Mouse (Mus musculus): Measurements from ENCODE around the gene Sp110.
"Not testable (repeated sequence)": the region's sequence is repeated elsewhere in the genome, so short reads cannot be mapped to it uniquely, and the experiment has no call there.

DNA sequence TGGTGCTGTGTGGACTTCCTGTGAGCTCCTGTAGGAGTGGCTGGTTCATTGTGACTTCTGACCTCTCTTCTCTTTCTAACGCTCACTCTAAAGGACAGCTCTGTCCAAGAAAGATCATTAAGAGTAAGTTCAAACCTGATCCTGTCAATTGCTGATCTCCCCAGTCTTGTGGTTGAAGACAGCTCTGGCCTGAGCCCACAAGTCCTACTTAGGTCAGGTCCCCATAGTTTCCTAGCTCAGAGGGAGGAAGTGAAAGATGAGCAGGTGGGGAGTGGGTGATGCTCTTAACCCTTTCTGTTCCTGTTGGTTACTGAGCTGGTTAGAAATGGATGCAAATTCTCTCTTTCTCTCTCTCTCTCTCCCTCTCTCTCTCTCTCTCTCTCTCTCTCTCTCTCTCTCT, 5.7 kb upstream of the Sp110 start:
- TF ChIP-seq CTCF, POLR2A (IDR thresholded peaks at IDR 0.05; ENCODE audit: insufficient read depth, low read depth, low read length): not testable (repeated sequence)

Measured in olfactory bulb, adult 2 months (tissue).